Mouse (Mus musculus) kidney, adult 2 months (tissue): ENCODE measurements around the gene Cela1.

ENCODE experiments used
- CTCF ChIP-seq: fragments of 200-500 bp; conservative IDR thresholded peaks from 2 replicates; pipeline ENCODE4 v1.5.1; 2011; ENCODE audit warnings: low read depth, mild to moderate bottlenecking, control low read depth, low read length, moderate library complexity, mixed read lengths; ENCODE audit not compliant: insufficient read depth, insufficient read length
- POLR2A ChIP-seq: fragments of 200-500 bp; IDR thresholded peaks from one replicate; pipeline ENCODE4 v1.6.1; 2011; ENCODE audit warnings: low read depth, low read length, control low read depth

- no peak for TF ChIP-seq CTCF
- TF ChIP-seq POLR2A, result no peak
Observed at GRCm38 (mm10) chr15:100650111-100650510, 37.6 kb downstream of the Cela1 start.
